Mouse (Mus musculus) liver, adult (tissue): ENCODE measurements at regions not wholly inside any gene's neighbourhood (a gene's known extent, or its start where the extent isn't known, plus 50 kb on each side); places are given as distances from the start of the nearest gene placed in this dataset.

Experiments used
- GATA4 ChIP-seq: IDR thresholded peaks from 2 replicates; pipeline ENCODE4 v1.6.1; 2014; ENCODE audit warnings: mild to moderate bottlenecking, low read length; ENCODE audit not compliant: insufficient replicate concordance

- TF ChIP-seq GATA4: no peak
These were observed 153.3 kb upstream of the Gm4791 start for GRCm38 (mm10) chr9:46845276-46845675.

- no peak for TF ChIP-seq GATA4
These were observed 154.8 kb upstream of the Gm4791 start for GRCm38 (mm10) chr9:46843781-46844180.

- no peak for TF ChIP-seq GATA4
These were observed 157.0 kb upstream of the Gm4791 start for GRCm38 (mm10) chr9:46841571-46841970.

- no peak for TF ChIP-seq GATA4
These were observed 163.3 kb upstream of the Gm4791 start for GRCm38 (mm10) chr9:46835261-46835660.

- no peak for TF ChIP-seq GATA4
These were observed 167.6 kb upstream of the Gm4791 start for GRCm38 (mm10) chr9:46830746-46831560.

DNA sequence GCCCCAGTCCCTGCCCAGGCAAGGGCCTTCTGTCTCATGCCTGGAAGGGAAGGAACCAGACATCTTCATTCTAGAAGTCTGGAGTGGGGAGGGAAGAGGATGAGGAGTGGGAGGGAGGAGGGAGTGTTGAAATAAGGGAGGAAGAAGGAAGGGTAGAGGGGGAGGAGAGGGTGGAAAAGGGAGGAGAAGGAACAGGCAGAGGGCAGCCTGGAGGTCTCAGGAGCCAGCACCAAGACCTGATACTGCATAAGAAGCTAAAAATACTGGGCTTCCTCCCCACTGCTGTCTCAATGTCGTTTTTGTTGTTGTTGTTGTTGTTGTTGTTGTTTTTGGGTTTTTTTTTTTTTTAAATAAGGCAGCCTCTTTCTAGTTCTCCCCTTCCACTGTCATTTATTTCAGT, 168.2 kb upstream of the Gm4791 start:
- TF ChIP-seq GATA4: no peak

DNA sequence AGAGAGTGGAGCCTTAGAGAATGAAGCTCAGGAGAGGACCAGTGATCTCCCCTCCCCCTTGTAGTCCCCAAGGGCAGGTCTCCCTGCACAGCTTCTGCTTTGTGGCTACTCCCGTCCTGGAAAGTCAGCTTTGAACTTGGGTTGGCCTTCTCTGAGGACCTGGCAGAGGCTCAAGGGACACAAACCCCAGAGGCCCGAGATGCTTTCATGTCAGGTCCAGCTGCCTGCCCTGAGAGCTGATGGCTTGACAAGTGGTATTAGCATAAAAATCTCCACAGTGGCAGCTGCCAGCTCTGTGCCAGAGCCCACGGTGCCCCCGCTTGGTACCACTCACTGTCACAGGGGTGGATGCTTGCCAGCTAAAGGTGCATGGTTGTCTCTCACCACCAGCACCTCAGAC, 173.8 kb upstream of the Gm4791 start:
- no peak for TF ChIP-seq GATA4

DNA sequence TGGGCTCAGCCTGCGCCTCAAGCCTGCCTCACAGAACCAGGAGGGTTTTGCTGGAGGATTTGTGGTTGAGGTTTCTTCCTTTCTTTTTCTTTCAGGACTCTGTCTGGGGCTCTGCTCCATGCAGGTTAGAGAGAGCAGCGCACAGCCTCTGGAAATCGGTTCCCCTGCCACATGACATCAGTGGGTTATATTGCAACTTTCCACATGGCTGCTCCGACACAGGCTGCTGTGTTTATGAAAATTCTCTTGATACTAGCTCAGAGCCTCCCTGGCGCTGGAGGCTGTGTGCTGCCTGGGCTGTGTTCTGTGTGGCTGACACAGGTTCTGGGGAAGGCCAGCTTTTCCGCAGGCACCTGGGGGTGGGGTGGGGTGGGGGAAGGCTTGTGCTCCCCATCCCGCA, 178.7 kb upstream of the Gm4791 start:
- TF ChIP-seq GATA4: no peak

DNA sequence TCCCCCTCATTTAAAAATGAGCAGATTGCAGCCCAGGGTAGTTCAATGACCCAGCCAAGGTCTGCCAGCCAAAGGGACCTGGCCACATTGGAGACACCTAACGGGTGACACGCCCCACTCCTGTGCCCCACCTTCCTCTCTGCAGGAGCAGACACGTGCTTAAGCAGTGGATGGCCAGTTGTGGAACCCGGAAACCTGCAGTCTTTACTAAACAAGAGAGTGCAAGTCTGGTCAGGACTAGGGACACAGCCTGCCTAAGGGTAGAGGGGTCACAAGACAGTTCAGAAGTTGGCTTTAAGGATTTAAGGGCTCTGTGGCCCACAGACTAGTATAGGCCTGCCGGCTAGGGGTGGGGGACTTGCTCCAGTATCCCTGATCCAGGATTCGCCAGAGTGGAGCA, 179.2 kb upstream of the Gm4791 start:
- no peak for TF ChIP-seq GATA4

- TF ChIP-seq GATA4: no peak
These were observed 182.4 kb upstream of the Gm4791 start for GRCm38 (mm10) chr9:46816126-46816525.

GRCm38 (mm10) chr9:46814478-46815241, 183.9 kb upstream of the Gm4791 start:
- no peak for TF ChIP-seq GATA4

- no peak for TF ChIP-seq GATA4
These were observed 188.3 kb upstream of the Gm4791 start for GRCm38 (mm10) chr9:46810266-46810665.

DNA sequence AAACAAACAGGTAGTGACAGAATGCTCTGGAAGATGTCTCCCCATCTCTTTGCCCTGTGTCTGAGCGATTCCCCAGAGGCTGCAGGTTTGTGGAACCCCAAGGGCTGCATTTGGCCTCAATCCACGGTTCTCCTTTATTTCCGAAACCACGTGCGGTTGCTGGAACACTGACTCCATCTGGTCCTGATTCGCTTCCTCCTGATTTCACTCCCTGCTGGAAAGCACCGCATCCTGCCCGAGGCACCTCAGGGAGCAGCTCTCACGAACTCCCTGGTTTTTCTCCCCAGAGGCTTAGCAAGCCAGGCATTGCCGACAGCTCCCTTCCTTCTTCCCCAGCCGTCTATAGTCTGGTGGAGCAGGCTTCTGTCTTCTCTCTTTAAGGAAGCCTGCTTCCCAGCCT, 203.1 kb upstream of the Gm4791 start:
- no peak for TF ChIP-seq GATA4

GRCm38 (mm10) chr9:46789036-46789435, 209.5 kb upstream of the Gm4791 start:
- no peak for TF ChIP-seq GATA4

DNA sequence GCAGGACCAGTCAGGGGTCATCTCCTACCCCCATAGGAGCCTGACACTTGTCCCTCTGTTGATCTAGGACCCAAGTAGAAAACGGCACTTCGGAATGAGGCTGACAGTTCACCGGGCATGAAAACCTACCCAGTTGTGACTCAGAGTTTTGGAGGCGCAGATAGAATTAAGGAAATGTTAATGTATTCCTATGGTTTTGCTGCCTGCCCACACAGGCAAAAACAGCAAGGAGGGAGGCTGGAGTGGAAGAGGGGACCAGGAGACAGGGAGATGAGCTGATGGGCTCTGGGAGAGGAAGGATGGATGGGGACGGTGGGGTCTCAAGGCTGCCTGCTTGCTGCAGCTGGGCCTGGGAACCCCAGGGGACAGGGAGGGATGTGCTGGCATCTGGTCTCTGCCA, 210.1 kb upstream of the Gm4791 start:
- no peak for TF ChIP-seq GATA4

GRCm38 (mm10) chr9:46784355-46784975, 214.1 kb upstream of the Gm4791 start:
- TF ChIP-seq GATA4: no peak
